Mouse (Mus musculus) erythroblast, embryonic 14.5 days (primary cell): ENCODE results near the gene Slc16a4.

Experiments used
- GATA1 ChIP-seq: IDR thresholded peaks from 2 replicates; pipeline ENCODE4 v1.6.1; 2012; ENCODE audit warnings: low read length, inconsistent platforms, mixed read lengths
- TAL1 ChIP-seq: IDR thresholded peaks from 3 replicates; pipeline ENCODE4 v1.6.1; 2012; ENCODE audit warnings: low read length, inconsistent platforms, mixed read lengths

GRCm38 (mm10) chr3:107321141-107321540 is 30.1 kb downstream of the Slc16a4 start:
- TF ChIP-seq GATA1 (no peak), TAL1 (no peak)
